Mouse (Mus musculus): ENCODE data around the gene Pnkd. TPM values are rescaled to one million over a fixed set of nuclear protein-coding genes. Genes with fewer than 3 reads are reported as not detected.
A peak's percentile ranks its signal among the peaks of the same experiment; 100 is the strongest.

Gene Pnkd
- total and polyA plus RNA-seq, 3 experiments = 45.5 to 318 (median 154) TPM

DNA sequence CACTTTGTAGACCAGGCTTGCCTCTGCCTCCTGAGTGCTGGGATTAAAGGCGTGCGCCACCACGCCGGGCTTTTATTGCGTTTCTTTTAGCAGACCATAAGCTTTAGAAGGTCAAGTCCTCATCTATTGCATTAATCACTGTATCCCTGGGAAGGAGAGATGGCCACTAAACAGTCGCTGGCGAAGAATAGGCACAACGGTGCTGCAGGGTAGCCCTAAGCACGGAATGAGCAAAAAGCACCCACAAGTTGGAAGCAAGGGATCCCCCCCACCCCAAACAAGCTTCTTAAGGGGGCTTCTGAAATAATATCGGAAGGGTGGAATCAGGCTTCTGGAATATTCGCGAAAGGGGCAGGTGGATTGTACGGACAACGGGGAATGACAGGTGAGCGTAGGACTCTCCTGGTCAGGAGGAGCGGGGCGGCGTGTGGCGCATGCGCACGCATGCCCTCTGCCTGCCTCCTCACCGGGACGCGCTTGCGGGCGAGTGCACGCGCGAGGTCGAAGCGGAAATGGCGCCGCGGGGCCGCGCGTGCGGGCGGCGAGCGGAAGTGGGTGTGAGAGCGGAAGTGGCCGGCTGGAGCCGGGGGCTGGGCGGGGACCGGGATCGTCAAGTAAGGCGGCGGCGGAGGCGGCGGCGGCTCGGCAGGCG, 48.7 kb upstream of the Pnkd start, which contains the start of gene Arpc2:
Gene Arpc2 (plus strand): TSS at position 147 of the 652 bp plus-strand sequence.
- Histone ChIP-seq H3K4me2 (ENCODE audit: insufficient read depth, low read depth, poor library complexity, severe bottlenecking) (peak within 1 kb of the TSS; percentile 85), H3K4me3 (replicated peaks in 1 of 3; ENCODE audit: low read depth in 2 of 3, low read length in 2 of 3, poor library complexity in 1 of 3) (peak within 1 kb of the TSS; percentile 63 to 97 (median 94)), H3K4me1 (ENCODE audit: control insufficient read depth in 1 of 2, insufficient read depth in 2 of 2) (peaks cover 4 to 19% of the 10 kb centered on the region in 2 experiments; a peak in 3 of 4 replicates), H3K36me3 (replicated peaks in 1 of 2; ENCODE audit: control insufficient read depth in 1 of 2, insufficient read depth in 1 of 2, low read length in 1 of 2) (peaks cover 1 to 17% of the 10 kb centered on the region in 2 experiments), H3K79me2 (replicated peaks; ENCODE audit: control insufficient read depth, extremely low read depth, insufficient read depth, poor library complexity, severe bottlenecking) (peaks cover 45% of the 10 kb centered on the region), H3K9ac (ENCODE audit: insufficient read depth, low read depth) (peak within 1 kb of the TSS; percentile 92), H3K27me3 (replicated peaks) (no peaks in the 10 kb centered on the region), H3K27ac (ENCODE audit: insufficient read depth, low read depth) (peak within 1 kb of the TSS; percentile 78), H3K9me3 (replicated peaks; ENCODE audit: low read length) (no peaks in the 10 kb centered on the region)
- dilution Hi-C loops (cut with MboI; ENCODE audit: extremely low pct_ligation_motif_present, extremely low pct_unique_long_range_greater_than_20kb, low sequenced_read_pairs) (no loop called here), in situ Hi-C loops (cut with MboI; ENCODE audit: low pct_ligation_motif_present, low pct_unique_long_range_greater_than_20kb, low sequenced_read_pairs) (no loop called here)
- peak; percentile 92 for DNase-seq (ENCODE audit: extremely low read depth)
- TF ChIP-seq ZC3H11A (IDR thresholded peaks at IDR 0.05; ENCODE audit: low read depth, low read length) (no peak), SIN3A (IDR thresholded peaks at IDR 0.05; ENCODE audit: low read length) (no peak; the same call in none of the 2 replicates), MAX (IDR thresholded peaks at IDR 0.05; ENCODE audit: low read length) (0 out of 2 replicates have a peak, but pooled peaks have one; percentile 29), RAD21 (IDR thresholded peaks at IDR 0.05; ENCODE audit: low read depth, low read length) (no peak), IRF4 (IDR thresholded peaks at IDR 0.05; ENCODE audit: low read depth, low read length) (peak; percentile 55; the same call in 1 of the 2 replicates), EP300 (IDR thresholded peaks at IDR 0.05; ENCODE audit: low read length) (no peak), CHD1 (IDR thresholded peaks at IDR 0.05; ENCODE audit: low read depth, low read length) (0 out of 2 replicates have a peak, but pooled peaks have one; percentile 48), UBTF (IDR thresholded peaks at IDR 0.05; ENCODE audit: low read depth, low read length) (no peak), TBP (conservative IDR thresholded peaks at IDR 0.05; ENCODE audit: low read depth, low read length) (no peak), GABPA (IDR thresholded peaks at IDR 0.05; ENCODE audit: insufficient replicate concordance, low read depth, low read length) (no peak), MAZ (IDR thresholded peaks at IDR 0.05; ENCODE audit: low read depth, low read length) (no peak), POLR2AphosphoS2 (IDR thresholded peaks at IDR 0.05; ENCODE audit: low read depth, low read length) (no peak), ZMIZ1 (IDR thresholded peaks at IDR 0.05; ENCODE audit: low read depth, low read length) (peak; percentile 86), ELF1 (IDR thresholded peaks at IDR 0.05; ENCODE audit: low read depth, low read length) (peak; percentile 96), MXI1 (IDR thresholded peaks at IDR 0.05; ENCODE audit: low read depth, low read length) (no peak), ZKSCAN1 (IDR thresholded peaks at IDR 0.05; ENCODE audit: borderline replicate concordance, low read depth, low read length) (no peak), HCFC1 (IDR thresholded peaks at IDR 0.05; ENCODE audit: low read depth, low read length) (peak; percentile 75), MYC (IDR thresholded peaks at IDR 0.05; ENCODE audit: low read depth, low read length) (peak; percentile 35; the same call in 1 of the 2 replicates), E2F4 (IDR thresholded peaks at IDR 0.05; ENCODE audit: insufficient replicate concordance, low read depth, low read length) (no peak), CHD2 (IDR thresholded peaks at IDR 0.05; ENCODE audit: low read length) (no peak), PAX5 (IDR thresholded peaks at IDR 0.05; ENCODE audit: low read length) (no peak), KAT2A (IDR thresholded peaks at IDR 0.05; ENCODE audit: insufficient replicate concordance, low read length) (no peak), ZNF384 (IDR thresholded peaks at IDR 0.05; ENCODE audit: low read depth, low read length) (no peak), BHLHE40 (IDR thresholded peaks at IDR 0.05; ENCODE audit: low read depth, low read length) (peak; percentile 65), CTCF (conservative IDR thresholded peaks at IDR 0.05 in 1 of 2, IDR thresholded peaks at IDR 0.05 in 1 of 2; ENCODE audit: low read depth in 2 of 2, low read length in 2 of 2) (no peak), JUN (IDR thresholded peaks at IDR 0.05; ENCODE audit: insufficient read depth, low read depth, low read length) (no peak), RCOR1 (conservative IDR thresholded peaks at IDR 0.05; ENCODE audit: low read depth, low read length) (no peak), TCF12 (IDR thresholded peaks at IDR 0.05; ENCODE audit: low read depth, low read length) (peak; percentile 91), JUND (conservative IDR thresholded peaks at IDR 0.05; ENCODE audit: low read depth, low read length) (no peak), SMC3 (IDR thresholded peaks at IDR 0.05; ENCODE audit: low read depth, low read length) (no peak), POLR2A (IDR thresholded peaks at IDR 0.05; ENCODE audit: low read depth, low read length) (peak; percentile 89), ETS1 (conservative IDR thresholded peaks at IDR 0.05; ENCODE audit: low read depth, low read length) (no peak), NELFE (IDR thresholded peaks at IDR 0.05; ENCODE audit: low read depth, low read length) (peak; percentile 94), NRF1 (IDR thresholded peaks at IDR 0.05; ENCODE audit: low read depth, low read length) (peak; percentile 99), USF1 (IDR thresholded peaks at IDR 0.05; ENCODE audit: low read depth, low read length) (no peak), MAFK (IDR thresholded peaks at IDR 0.05; ENCODE audit: insufficient replicate concordance, low read length) (no peak), MEF2A (IDR thresholded peaks at IDR 0.05; ENCODE audit: borderline replicate concordance, low read depth, low read length) (peak; percentile 45; the same call in 1 of the 2 replicates), USF2 (conservative IDR thresholded peaks at IDR 0.05; ENCODE audit: low read depth, low read length) (no peak)
